12 mouse cellular contexts compared by ENCODE assay signal in genomic region chr2:168415140-168415539, GRCm38 (mm10).
A peak's percentile ranks its signal among the peaks of the same experiment; 100 is the strongest.
DNase-seq lines count a peak whose midpoint lies in the region; ATAC-seq and TF ChIP-seq lines count a peak whose summit lies in the region.
"Had no signal": no experiment of that assay in that cellular context is flagged by ENCODE, and none has a peak within 500 bp of the region (broad histone marks: within the 10 kb centered on the region; RNA-seq: fewer than 3 reads in every experiment).

No protein-coding gene starts in this region.

- no peak overlapping the region for H3K9ac ChIP-seq in lung, embryonic 14.5 days
- H3K9ac ChIP-seq: forebrain, embryonic 13.5 days had no signal

- no peak overlapping the region for H3K4me3 ChIP-seq in lung, embryonic 14.5 days (ENCODE audit: low read depth, low read length)
- H3K4me3 ChIP-seq in cortical plate, adult 2 months (ENCODE audit: insufficient read depth, low read length): no peak overlapping the region
- H3K4me3 ChIP-seq in testis, adult 2 months (ENCODE audit: control insufficient read depth, low read depth, low read length): no peak overlapping the region
- H3K4me3 ChIP-seq: forebrain, embryonic 13.5 days had no signal

- no peaks in the 10 kb centered on the region for H3K36me3 ChIP-seq in lung, embryonic 14.5 days (ENCODE audit: insufficient read depth)
- no peaks in the 10 kb centered on the region for H3K36me3 ChIP-seq in testis, adult 2 months (ENCODE audit: control insufficient read depth, insufficient read depth, low read length)

- TF ChIP-seq POLR2A in cortical plate, adult 2 months (IDR thresholded peaks at IDR 0.05; ENCODE audit: extremely low read depth, insufficient read depth, low read length): no peak
- TF ChIP-seq POLR2A in testis, adult 2 months (IDR thresholded peaks at IDR 0.05; ENCODE audit: control insufficient read depth, low read depth, low read length): no peak

- peak; percentile 63 for TF ChIP-seq CTCF in lung, embryonic 14.5 days (IDR thresholded peaks at IDR 0.05; ENCODE audit: low read depth)
- TF ChIP-seq CTCF in cortical plate, adult 2 months (IDR thresholded peaks at IDR 0.05; ENCODE audit: extremely low read depth, insufficient read depth, low read length): peak; percentile 27
- peak; percentile 95 for TF ChIP-seq CTCF in testis, adult 2 months (IDR thresholded peaks at IDR 0.05; ENCODE audit: control insufficient read depth, insufficient read depth, insufficient replicate concordance, low read depth, low read length)

- H3K4me1 ChIP-seq in lung, embryonic 14.5 days (ENCODE audit: insufficient read depth): no peaks in the 10 kb centered on the region
- H3K4me1 ChIP-seq in cortical plate, adult 2 months (ENCODE audit: control insufficient read depth, insufficient read depth, low read length): no peaks in the 10 kb centered on the region
- no peaks in the 10 kb centered on the region; the same call in none of the 2 replicates for H3K4me1 ChIP-seq in testis, adult 2 months (ENCODE audit: control insufficient read depth, insufficient read depth, low read length)
- H3K4me1 ChIP-seq: forebrain, embryonic 13.5 days had no signal

- ATAC-seq in lung, embryonic 14.5 days (ENCODE audit: insufficient read depth): no peak
- ATAC-seq: forebrain, embryonic 13.5 days had no signal

- H3K9me3 ChIP-seq in lung, embryonic 14.5 days (ENCODE audit: low read depth, low read length): no peaks in the 10 kb centered on the region

- WGBS in lung, embryonic 14.5 days: 36% methylated on average over 11 of the region's 17 CpGs

- no peak overlapping the region for H3K4me2 ChIP-seq in lung, embryonic 14.5 days
- H3K4me2 ChIP-seq: forebrain, embryonic 13.5 days had no signal

- H3K27me3 ChIP-seq in lung, embryonic 14.5 days (ENCODE audit: insufficient read depth, low read length): no peaks in the 10 kb centered on the region
- H3K27me3 ChIP-seq in testis, adult 2 months (ENCODE audit: control insufficient read depth, insufficient read depth, low read length): no peaks in the 10 kb centered on the region

- no peak overlapping the region for H3K27ac ChIP-seq in lung, embryonic 14.5 days (ENCODE audit: low read depth)
- H3K27ac ChIP-seq in cortical plate, adult 2 months (ENCODE audit: insufficient read depth, low read length): no peak overlapping the region
- no peak overlapping the region for H3K27ac ChIP-seq in testis, adult 2 months (ENCODE audit: control insufficient read depth, insufficient read depth, low read depth, low read length)
- H3K27ac ChIP-seq: forebrain, embryonic 13.5 days; macrophage had no signal

- DNase-seq in embryo, embryonic 10 days (ENCODE audit: low spot score): peak; percentile 57
- DNase-seq in embryo, embryonic 11 days: no peak
- DNase-seq in lung, embryonic 14.5 days: no peak
- no peak for DNase-seq in lung, postnatal 14 days
- DNase-seq in ovary, postnatal 36 days (ENCODE audit: low spot score): no peak
- no peak for DNase-seq in yolk sac, embryonic 10.5 days (ENCODE audit: low spot score)
- DNase-seq: cerebellum, adult 18-20 months; kidney, adult 11 months had no signal

Comparison
In these comparisons a context has a peak if more than half of its experiments do, and no peak if none do; other contexts are left out.
1. CTCF ChIP-seq: peak in every context shown above with its lines; median percentile 95 in testis, adult 2 months; 63 in lung, embryonic 14.5 days; 27 in cortical plate, adult 2 months.